Mouse (Mus musculus) frontal cortex, postnatal 36 days (tissue): Measurements from ENCODE around the gene Ankrd35.
A peak's percentile ranks its signal among the peaks of the same experiment; 100 is the strongest.
"Not testable (repeated sequence)": the region's sequence is repeated elsewhere in the genome, so short reads cannot be mapped to it uniquely, and the experiment has no call there.

Experiments
- DNase-seq, 2 experiments: peaks; one replicate each; pipeline ENCODE4 v3.0.0; 2022; ENCODE audit warnings: low spot score in 2 of 2

Ankrd35 gene

GRCm38 (mm10) chr3:96669727-96670468, at the start of gene Ankrd35:
Gene Ankrd35 (plus strand): TSS chr3:96670131.
- DNase-seq, result peak; percentile 71 to 74

DNA sequence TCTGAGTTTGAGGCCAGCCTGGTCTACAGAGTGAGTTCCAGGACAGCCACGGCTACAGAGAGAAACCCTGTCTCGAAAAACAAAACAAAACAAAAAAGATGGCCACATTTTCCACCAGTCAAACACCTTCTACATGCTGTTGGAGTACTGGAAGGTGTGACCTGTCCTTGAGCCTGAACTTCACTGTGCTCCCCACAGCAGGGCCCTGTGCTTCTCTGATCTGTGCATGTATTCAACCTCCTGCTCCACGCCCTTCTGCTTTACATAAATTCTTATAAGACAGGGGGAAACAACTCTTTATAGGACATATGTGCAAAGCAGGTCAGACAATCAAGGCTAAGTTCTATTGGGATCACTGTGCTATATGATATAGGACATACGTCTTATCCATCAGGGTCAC, 46.7 kb upstream of the Ankrd35 start:
- no peak for DNase-seq

DNA sequence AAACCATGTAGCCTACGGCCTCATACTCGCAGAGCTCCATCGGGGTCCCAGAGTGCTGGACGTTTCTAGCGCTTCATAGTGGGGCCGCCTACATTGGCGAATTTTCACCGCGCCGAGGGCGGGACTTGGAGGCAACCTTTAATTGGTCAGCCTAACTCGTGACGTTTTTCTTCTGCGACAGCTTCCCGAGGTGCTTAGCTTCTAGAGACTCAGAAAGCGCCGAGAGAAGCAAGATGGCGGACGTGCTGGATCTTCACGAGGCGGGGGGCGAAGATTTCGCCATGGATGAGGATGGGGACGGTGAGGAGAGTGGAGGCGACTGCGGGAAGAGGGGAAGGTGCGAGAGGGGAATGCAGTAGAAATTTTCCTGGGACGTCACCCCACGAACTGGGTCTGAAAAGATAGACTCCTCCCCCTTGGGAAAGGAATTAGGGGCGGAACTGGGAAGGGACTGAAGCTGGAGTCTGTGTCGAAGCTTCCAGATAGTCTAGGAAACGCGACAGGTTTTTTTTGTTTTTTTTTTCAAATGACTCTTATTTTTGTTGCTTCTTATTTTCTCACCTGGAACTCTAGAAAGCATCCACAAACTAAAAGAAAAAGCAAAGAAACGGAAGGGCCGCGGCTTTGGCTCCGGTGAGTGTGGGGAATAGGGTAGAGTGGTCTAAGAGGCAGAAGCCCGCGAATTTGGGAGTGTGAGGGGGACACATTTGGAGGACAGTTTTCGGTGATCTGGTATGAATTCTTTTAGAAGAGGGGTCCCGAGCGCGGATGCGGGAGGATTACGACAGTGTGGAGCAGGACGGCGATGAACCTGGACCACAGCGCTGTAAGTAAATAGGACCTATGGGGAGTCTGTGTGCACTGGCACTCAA, 40.0 kb upstream of the Ankrd35 start, which contains the start of gene Rbm8a:
Rbm8a (plus strand) TSS at position 205 of the 872 bp plus-strand sequence.
- DNase-seq, result peak; percentile 97 to 99

DNA sequence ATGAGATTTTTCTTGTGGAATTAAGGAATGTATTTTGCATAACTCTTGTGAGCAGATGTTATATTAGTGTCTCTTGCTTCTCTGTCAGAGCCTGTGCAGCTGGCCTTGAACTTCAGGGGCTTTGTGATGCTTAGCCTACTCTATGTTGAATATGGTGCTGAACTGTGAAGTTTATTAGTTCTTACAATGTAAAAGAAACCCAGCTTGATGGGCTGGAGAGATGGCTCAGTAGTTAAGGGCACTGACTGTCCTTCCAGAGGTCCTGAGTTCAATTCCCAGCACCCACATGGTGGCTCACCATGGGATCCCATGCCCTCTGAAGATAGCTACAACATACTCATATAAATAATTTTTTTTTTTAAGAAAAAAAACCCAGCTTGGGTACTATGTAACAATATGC, 37.9 kb upstream of the Ankrd35 start:
- no peak for DNase-seq

- no peak for DNase-seq
Observed at GRCm38 (mm10) chr3:96634015-96634414, 35.9 kb upstream of the Ankrd35 start.

DNA sequence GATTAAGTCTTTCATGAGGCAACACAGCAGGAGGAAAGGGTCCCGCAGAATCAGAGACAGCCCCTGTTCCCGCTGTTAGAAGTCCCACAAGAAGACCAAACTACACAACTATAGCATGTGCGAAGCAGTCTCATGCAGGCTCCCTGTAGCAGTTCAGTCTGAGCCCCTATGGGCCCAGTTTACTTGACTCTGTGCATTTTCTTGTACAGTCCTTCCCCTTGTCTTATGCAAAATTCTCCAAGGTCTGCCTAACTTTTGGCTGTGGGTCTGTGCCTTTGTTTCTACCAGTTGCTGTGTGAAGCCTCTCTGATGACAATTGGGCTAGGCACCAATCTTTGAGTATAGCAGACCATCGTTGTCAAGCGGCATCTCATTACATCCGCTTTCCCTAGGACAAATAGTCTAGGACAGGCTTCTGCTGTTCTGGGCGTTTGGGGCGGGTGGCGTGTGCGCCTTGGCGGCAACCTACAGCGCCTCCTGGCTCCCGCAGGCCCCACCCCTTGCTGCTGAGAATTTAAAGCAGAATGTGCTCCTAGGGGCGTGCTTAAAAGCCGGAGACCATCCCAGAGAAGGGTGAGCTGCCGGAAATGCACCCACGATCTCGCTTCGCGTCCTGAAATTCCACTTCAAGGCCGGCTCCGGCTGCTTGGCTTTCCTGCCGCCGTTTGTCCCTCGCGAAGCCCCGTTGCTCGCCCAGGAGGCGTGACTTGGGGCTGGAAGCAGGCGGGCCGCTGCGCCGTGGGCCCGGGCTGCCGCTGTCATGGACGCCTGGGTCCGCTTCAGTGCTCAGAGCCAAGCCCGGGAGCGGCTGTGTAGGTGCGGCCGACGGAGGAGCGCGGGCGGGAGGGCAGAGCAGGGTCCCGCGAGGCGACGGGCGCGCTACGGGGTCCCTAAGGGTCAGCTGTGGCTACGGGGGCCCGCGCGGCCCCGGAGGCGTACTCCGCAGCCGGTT, 34.7 kb upstream of the Ankrd35 start, which contains the start of the genes Pex11b and Gm42957:
Pex11b (plus strand) TSS at position 449 of the 952 bp plus-strand sequence.
Gm42957 (plus strand) TSS at position 547 of the 952 bp plus-strand sequence.
- DNase-seq, result peak; percentile 89 to 91

DNA sequence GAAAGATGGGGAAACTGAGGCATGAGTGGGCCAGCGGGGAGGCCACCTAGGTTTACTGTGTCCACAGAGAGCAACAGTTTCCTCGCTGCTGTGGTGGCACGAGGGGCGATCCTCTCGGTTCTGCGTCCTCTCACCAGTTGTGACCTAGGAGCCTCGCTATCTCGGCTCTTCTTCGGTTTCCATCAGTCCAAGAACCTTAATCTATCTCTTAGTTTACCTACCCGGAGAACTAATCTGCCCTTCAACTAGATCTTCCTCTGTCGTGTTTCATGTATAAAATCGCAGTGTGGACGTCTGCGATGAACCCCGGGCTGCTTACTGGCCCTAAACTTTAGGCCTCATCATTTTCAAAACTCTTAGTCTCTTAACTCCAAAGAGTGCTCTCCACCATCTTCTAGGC, 34.0 kb upstream of the Ankrd35 start:
- no peak for DNase-seq

DNA sequence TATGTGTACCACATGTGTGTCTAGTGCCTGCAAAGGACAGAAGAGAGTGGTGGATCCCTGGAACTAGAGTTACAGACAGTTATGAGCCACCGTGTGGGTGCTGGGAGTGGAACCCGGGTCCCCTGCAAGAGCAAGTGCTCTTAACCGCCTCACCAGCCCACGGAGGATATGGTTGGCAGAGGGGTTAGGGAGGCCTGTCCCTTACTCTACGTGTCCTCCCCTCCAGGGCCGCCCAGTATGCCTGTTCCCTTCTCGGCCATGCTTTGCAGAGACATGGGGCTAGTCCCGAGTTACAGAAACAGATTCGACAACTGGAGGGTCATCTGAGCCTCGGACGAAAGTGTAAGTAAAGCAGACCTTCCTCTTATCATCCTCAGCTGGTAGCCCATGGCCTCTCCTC, 33.5 kb upstream of the Ankrd35 start:
- DNase-seq, result no peak

DNA sequence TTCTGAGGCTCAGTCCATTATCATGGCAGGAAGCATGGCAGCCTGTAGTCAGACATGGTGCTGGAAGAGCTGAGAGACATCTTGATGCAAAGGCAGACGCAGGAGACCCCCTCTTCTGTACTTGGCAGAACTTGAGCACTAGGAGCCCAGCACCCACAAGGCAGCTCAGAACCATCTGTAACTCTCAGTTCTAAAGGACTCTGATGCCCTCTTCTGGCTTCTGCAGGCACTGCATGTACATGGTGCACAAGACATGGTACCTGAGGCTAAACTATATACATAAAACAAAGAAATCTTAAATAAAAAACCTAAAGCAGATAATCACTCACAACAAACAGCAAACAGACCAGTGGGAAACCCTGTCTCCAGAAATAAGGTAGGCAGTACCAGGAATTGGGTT, 30.7 kb upstream of the Ankrd35 start:
- peak; percentile 51 to 63 for DNase-seq

- no peak for DNase-seq
Observed at GRCm38 (mm10) chr3:96645018-96645649, 24.8 kb upstream of the Ankrd35 start, which contains the start of gene Itga10. Gene Itga10 (plus strand): TSS chr3:96645584.

DNA sequence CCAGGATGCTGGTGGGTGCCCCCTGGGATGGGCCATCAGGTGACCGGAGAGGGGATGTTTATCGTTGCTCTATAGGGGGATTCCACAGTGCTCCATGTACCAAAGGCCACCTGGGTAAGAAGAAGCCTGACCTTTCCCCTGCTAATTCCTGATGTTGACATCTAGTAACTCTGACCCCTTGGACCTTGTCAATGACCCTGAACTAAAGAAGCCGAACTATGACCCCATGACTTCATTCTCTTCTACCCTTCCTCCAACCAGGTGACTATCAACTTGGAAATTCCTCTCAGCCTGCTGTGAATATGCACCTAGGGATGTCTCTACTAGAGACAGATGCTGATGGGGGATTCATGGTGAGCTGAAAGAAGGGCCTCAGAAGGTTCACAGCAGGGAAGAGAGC, 22.6 kb upstream of the Ankrd35 start:
- no peak for DNase-seq

GRCm38 (mm10) chr3:96660901-96661300, 9.0 kb upstream of the Ankrd35 start:
- no peak for DNase-seq

DNA sequence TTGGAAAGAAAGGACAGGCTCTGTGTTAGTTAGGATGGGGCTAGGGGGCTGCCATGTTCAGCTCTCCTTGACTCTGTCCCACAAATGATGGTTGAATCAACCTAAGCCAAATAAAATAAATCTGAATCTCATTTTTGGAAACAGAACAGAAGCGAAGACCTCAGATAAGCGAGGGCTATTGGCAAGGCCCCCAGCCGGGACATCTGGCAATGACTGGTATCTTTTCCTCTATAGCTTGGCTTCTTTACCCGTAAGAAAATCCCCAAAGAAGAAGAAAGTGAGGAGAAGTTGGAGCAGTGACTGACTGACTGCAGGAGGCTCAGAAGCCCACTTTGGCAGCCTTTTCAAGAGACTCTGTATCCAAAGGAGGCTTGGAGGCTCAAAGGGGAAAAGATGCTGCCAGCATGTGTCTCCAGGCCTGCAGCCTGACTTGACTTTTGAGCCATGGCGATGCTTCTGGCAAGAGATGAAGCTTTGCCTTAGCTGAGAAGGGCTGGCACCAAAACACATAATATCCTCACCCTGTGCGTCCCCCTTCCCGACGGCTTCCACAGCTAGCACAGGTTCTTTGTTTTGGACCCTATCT, 7.1 kb upstream of the Ankrd35 start:
- no peak for DNase-seq

DNA sequence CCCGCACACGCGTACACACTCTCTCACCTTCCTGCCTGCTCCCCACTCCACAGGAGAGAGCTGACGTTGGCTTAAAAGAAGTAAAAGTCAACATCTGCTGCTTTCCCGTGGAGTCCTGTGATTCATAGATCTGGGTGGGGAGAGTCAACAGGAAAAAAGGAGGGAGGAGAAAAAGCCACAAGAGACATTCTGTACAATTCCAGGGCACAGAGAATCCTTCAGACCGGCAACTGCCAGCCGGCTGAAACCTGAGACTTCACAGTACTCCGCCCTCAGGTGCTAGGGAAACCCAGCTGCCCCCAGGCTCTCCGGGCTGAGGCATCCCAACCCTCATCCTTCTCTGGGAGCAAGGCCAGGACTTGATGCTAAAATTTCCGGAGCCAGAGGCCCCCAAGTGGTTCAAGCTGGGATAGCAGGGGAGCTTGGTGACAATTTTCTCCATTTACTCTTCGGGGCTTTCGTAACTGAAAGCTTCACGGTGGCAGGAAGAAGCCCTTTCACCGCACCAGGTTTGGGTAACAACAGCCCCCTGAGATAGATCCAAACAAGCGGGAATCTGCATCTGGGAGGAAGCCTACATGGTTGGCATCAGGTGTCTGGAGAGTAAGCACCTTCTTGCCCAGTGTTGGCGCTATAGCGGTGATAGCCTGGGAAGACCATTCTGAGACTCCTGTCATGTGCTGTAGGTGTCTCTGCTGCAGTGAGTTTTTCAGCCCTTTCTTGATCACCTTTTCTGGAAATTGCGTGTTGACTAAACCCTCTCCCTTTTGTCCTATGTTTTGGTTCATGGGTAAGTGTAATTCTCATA, 6.3 kb upstream of the Ankrd35 start:
- peak; percentile 92 for DNase-seq

DNA sequence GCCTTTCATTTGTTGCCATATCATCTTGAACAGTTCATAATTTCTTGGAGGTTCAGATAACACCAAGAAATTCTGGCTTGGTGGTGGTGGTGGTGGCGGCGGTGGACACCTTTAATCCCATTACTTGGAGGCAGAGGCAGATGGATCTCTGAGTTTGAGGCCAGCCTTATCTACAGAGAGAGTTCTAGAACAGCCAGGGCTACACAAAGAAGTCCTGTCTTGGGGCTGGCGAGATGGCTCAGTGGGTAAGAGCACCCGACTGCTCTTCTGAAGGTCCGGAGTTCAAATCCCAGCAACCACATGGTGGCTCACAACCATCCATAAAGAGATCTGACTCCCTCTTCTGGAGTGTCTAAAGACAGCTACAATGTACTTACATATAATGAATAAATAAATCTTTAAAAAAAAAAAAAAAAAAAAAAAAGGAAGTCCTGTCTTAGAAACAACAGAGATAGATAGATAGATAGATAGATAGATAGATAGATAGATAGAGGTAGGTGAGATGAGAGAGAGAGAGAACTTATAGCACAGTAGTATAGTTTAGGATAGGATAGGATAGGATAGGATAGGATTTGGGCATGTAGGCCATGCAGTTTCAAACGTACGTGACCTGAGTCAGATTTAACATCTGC, 4.1 kb upstream of the Ankrd35 start:
- not testable (repeated sequence) for DNase-seq

DNA sequence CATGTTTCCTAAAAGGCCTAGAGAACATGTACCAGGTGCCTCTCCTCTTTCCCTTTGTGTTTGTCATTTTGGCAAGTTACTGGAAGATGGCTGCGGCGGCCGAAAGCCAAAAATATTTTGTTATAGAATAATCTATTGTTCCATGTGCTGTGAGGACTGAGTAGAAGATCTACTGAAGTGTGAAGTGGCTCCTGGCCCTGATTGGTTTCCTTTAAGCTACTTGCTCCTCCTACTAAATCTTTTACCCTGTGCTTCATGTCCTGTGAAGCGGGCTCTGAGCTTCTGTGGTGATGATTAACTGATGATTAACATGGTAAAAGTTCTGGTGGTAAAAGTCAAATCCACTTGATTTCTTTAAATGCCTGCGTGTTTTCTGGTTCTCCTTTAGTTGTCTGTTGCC, 3.0 kb upstream of the Ankrd35 start:
- DNase-seq, result no peak

DNA sequence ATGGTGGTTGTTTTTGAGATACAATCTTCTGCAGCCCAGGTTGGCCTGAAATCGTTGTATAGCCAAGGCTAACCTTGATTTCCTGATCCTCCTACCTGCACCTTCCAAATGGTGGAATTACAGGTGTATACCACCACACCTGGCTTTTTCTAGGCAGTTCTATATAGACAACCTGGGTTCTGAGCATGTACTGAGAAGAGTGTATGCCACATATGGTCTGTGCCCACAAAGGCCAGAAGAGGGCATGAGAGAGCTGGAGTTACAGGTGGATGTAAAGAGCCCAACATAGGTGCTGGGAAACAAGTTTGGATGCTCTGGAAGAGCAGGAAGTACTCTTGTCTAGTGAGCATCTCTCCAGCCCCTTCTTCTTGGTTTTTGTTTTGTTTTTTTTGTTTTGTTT, 2.6 kb upstream of the Ankrd35 start:
- no peak for DNase-seq

GRCm38 (mm10) chr3:96668424-96669067, 1.4 kb upstream of the Ankrd35 start:
- DNase-seq, result no peak

GRCm38 (mm10) chr3:96671519-96671918, 1.6 kb downstream of the Ankrd35 start:
- no peak for DNase-seq
